Mouse (Mus musculus): ENCODE measurements around the gene Tgm3. TPM values are rescaled to one million over a fixed set of nuclear protein-coding genes. Genes with fewer than 3 reads are reported as not detected.

Tgm3 gene
- total and polyA plus RNA-seq, 2 experiments, result 0.17 TPM; not detected in 1

DNA sequence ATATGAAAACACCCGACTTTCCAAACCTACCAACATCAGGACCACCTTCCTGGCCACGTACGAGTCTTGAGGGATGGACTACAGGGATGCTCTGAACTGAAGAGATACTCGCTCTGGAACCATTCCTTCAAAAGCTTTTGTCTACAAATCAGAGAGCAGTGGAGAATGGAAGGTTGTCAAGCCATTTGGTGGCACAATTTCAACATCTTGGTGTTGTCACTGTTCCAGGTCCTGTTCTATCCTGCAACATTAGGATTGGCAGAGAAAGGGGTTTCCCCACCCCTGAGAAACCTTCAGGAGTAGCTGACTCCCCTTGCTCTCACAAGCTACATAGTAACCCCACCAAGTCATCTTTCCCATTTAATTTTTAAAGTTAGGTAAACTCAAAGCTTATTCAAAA, 12.9 kb upstream of the Tgm3 start:
- H3K9ac ChIP-seq (ENCODE audit: low read depth, low read length), result no peak overlapping the region
- TF ChIP-seq CTCF (IDR thresholded peaks at IDR 0.05; ENCODE audit: low read depth, low read length), result no peak
- no peak for TF ChIP-seq POLR2A (IDR thresholded peaks at IDR 0.05; ENCODE audit: extremely low read depth, insufficient read depth, low read length)
- DNase-seq (ENCODE audit: extremely low read depth, low read depth, low spot score), result no peak
- H3K27me3 ChIP-seq (ENCODE audit: control insufficient read depth, insufficient read depth, low read length), result no peaks in the 10 kb centered on the region
- H3K36me3 ChIP-seq (ENCODE audit: control insufficient read depth, insufficient read depth, low read length), result no peaks in the 10 kb centered on the region
- WGBS, result 79% methylated on average over 4 of the region's 4 CpGs
- peaks cover 2% of the 10 kb centered on the region; the same call in 1 of the 2 replicates for H3K4me1 ChIP-seq (ENCODE audit: control insufficient read depth, insufficient read depth, low read length)
- no peak overlapping the region for H3K27ac ChIP-seq (replicated peaks; ENCODE audit: insufficient read depth, low read depth, low read length)
- no peak overlapping the region for H3K4me3 ChIP-seq (ENCODE audit: insufficient read depth, low read depth, low read length)
- H3K79me2 ChIP-seq (ENCODE audit: control insufficient read depth, insufficient read depth, low read length), result no peaks in the 10 kb centered on the region

- Histone ChIP-seq H3K4me3 (ENCODE audit: insufficient read depth, low read depth, low read length) (no peak overlapping the region), H3K79me2 (ENCODE audit: control insufficient read depth, insufficient read depth, low read length) (no peaks in the 10 kb centered on the region), H3K9ac (ENCODE audit: low read depth, low read length) (no peak overlapping the region), H3K4me1 (ENCODE audit: control insufficient read depth, insufficient read depth, low read length) (peaks cover 2% of the 10 kb centered on the region; the same call in 1 of the 2 replicates), H3K27me3 (ENCODE audit: control insufficient read depth, insufficient read depth, low read length) (no peaks in the 10 kb centered on the region), H3K36me3 (ENCODE audit: control insufficient read depth, insufficient read depth, low read length) (no peaks in the 10 kb centered on the region), H3K27ac (replicated peaks; ENCODE audit: insufficient read depth, low read depth, low read length) (no peak overlapping the region)
- WGBS, result 97% methylated on average over 3 of the region's 3 CpGs
- TF ChIP-seq POLR2A (IDR thresholded peaks at IDR 0.05; ENCODE audit: extremely low read depth, insufficient read depth, low read length) (no peak), CTCF (IDR thresholded peaks at IDR 0.05; ENCODE audit: low read depth, low read length) (no peak)
- no peak for DNase-seq (ENCODE audit: extremely low read depth, low read depth, low spot score)
These were observed 11.5 kb upstream of the Tgm3 start for GRCm38 (mm10) chr2:130000601-130001000.

GRCm38 (mm10) chr2:130004046-130004445, 8.1 kb upstream of the Tgm3 start:
- DNase-seq (ENCODE audit: extremely low read depth, low read depth, low spot score), result peak; percentile 85
- H3K36me3 ChIP-seq (ENCODE audit: control insufficient read depth, insufficient read depth, low read length), result no peaks in the 10 kb centered on the region
- H3K4me3 ChIP-seq (ENCODE audit: insufficient read depth, low read depth, low read length), result no peak overlapping the region
- H3K79me2 ChIP-seq (ENCODE audit: control insufficient read depth, insufficient read depth, low read length), result no peaks in the 10 kb centered on the region
- 16% methylated on average over 4 of the region's 4 CpGs for WGBS
- no peak overlapping the region for H3K9ac ChIP-seq (ENCODE audit: low read depth, low read length)
- TF ChIP-seq CTCF (IDR thresholded peaks at IDR 0.05; ENCODE audit: low read depth, low read length), result no peak
- TF ChIP-seq POLR2A (IDR thresholded peaks at IDR 0.05; ENCODE audit: extremely low read depth, insufficient read depth, low read length), result no peak
- no peaks in the 10 kb centered on the region for H3K27me3 ChIP-seq (ENCODE audit: control insufficient read depth, insufficient read depth, low read length)
- no peak overlapping the region for H3K27ac ChIP-seq (replicated peaks; ENCODE audit: insufficient read depth, low read depth, low read length)
- H3K4me1 ChIP-seq (ENCODE audit: control insufficient read depth, insufficient read depth, low read length), result peaks cover 2% of the 10 kb centered on the region; the same call in 1 of the 2 replicates

DNA sequence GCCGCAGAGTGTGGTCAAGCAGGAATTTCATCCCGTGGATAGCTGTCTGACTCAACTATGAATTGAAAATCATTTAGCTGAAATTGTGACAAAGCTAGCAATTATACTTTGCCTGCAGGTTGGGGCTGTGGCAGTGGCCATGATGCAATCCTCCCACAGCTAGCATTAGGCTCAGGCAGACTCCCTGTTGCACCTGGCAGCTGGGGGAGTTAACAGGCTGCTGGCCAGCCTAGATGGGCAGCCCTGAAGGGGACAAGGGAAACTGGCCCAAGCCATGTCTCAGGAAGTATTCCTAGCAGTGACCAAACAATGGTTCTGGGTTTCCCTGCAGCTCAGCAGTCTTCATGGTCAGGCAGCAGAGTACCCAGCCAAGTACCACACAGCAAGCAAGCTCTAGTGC, 2.8 kb upstream of the Tgm3 start:
- Histone ChIP-seq H3K4me3 (ENCODE audit: insufficient read depth, low read depth, low read length) (no peak overlapping the region), H3K36me3 (ENCODE audit: control insufficient read depth, insufficient read depth, low read length) (no peaks in the 10 kb centered on the region), H3K4me1 (ENCODE audit: control insufficient read depth, insufficient read depth, low read length) (no peaks in the 10 kb centered on the region), H3K79me2 (ENCODE audit: control insufficient read depth, insufficient read depth, low read length) (no peaks in the 10 kb centered on the region), H3K27ac (replicated peaks; ENCODE audit: insufficient read depth, low read depth, low read length) (no peak overlapping the region), H3K27me3 (ENCODE audit: control insufficient read depth, insufficient read depth, low read length) (no peaks in the 10 kb centered on the region), H3K9ac (ENCODE audit: low read depth, low read length) (no peak overlapping the region)
- TF ChIP-seq CTCF (IDR thresholded peaks at IDR 0.05; ENCODE audit: low read depth, low read length) (no peak), POLR2A (IDR thresholded peaks at IDR 0.05; ENCODE audit: extremely low read depth, insufficient read depth, low read length) (no peak)
- WGBS, result 94% methylated on average over 2 of the region's 2 CpGs
- DNase-seq (ENCODE audit: extremely low read depth, low read depth, low spot score), result no peak

GRCm38 (mm10) chr2:130013646-130014045, 1.5 kb downstream of the Tgm3 start:
- H3K9ac ChIP-seq (ENCODE audit: low read depth, low read length), result no peak overlapping the region
- TF ChIP-seq POLR2A (IDR thresholded peaks at IDR 0.05; ENCODE audit: extremely low read depth, insufficient read depth, low read length) (no peak), CTCF (IDR thresholded peaks at IDR 0.05; ENCODE audit: low read depth, low read length) (no peak)

GRCm38 (mm10) chr2:130015196-130015595, 3.0 kb downstream of the Tgm3 start:
- TF ChIP-seq POLR2A (IDR thresholded peaks at IDR 0.05; ENCODE audit: extremely low read depth, insufficient read depth, low read length) (no peak), CTCF (IDR thresholded peaks at IDR 0.05; ENCODE audit: low read depth, low read length) (no peak)
- Histone ChIP-seq H3K27ac (replicated peaks; ENCODE audit: insufficient read depth, low read depth, low read length) (no peak overlapping the region), H3K4me3 (ENCODE audit: insufficient read depth, low read depth, low read length) (no peak overlapping the region), H3K36me3 (ENCODE audit: control insufficient read depth, insufficient read depth, low read length) (no peaks in the 10 kb centered on the region), H3K4me1 (ENCODE audit: control insufficient read depth, insufficient read depth, low read length) (no peaks in the 10 kb centered on the region), H3K27me3 (ENCODE audit: control insufficient read depth, insufficient read depth, low read length) (no peaks in the 10 kb centered on the region), H3K79me2 (ENCODE audit: control insufficient read depth, insufficient read depth, low read length) (no peaks in the 10 kb centered on the region), H3K9ac (ENCODE audit: low read depth, low read length) (no peak overlapping the region)
- 76% methylated on average over 2 of the region's 2 CpGs for WGBS
- DNase-seq (ENCODE audit: extremely low read depth, low read depth, low spot score), result peak; percentile 12

More at GRCm38 (mm10) chr2:130013646-130014045, 1.5 kb downstream of the Tgm3 start:
- Histone ChIP-seq H3K27me3 (ENCODE audit: control insufficient read depth, insufficient read depth, low read length) (no peaks in the 10 kb centered on the region), H3K79me2 (ENCODE audit: control insufficient read depth, insufficient read depth, low read length) (no peaks in the 10 kb centered on the region), H3K27ac (replicated peaks; ENCODE audit: insufficient read depth, low read depth, low read length) (no peak overlapping the region), H3K4me1 (ENCODE audit: control insufficient read depth, insufficient read depth, low read length) (no peaks in the 10 kb centered on the region), H3K4me3 (ENCODE audit: insufficient read depth, low read depth, low read length) (no peak overlapping the region), H3K36me3 (ENCODE audit: control insufficient read depth, insufficient read depth, low read length) (no peaks in the 10 kb centered on the region)
- no peak for DNase-seq (ENCODE audit: extremely low read depth, low read depth, low spot score)

Measured in liver, adult 2 months (tissue).